Mouse (Mus musculus) thymus, adult 18-20 months (tissue): ENCODE data around the gene Pkd2l1.
A peak's percentile ranks its signal among the peaks of the same experiment; 100 is the strongest.

Experiments used
- DNase-seq, 2 experiments: peaks; one replicate each; pipeline ENCODE4 v3.0.0; 2022; ENCODE audit warnings: mixed read lengths in 2 of 2

Gene Pkd2l1

DNA sequence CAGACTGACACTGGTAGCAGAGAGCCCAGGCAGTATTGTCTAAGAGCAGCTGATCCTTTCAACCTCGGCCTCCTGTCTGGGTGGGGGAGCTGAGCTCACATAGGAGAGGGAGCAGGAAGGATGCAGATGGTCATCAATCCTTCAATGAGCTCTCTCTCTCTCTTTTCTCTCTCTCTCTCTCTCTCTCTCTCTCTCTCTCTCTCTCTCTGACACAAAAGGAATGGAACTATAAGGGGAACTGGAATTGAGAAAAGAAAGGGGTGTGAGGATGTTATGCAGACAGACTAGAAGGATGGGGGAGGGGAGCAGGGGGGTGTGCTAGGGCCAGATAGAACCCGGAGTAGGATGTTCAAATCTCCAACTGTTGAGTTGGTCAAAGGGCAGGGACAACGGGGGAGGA is at the start of gene Pkd2l1:
Gene Pkd2l1, minus strand, starts transcription at position 101 of the 400 bp plus-strand sequence.
- no peak for DNase-seq

- no peak for DNase-seq
Observed at GRCm38 (mm10) chr19:44238906-44239305, 46.7 kb upstream of the Pkd2l1 start.

DNA sequence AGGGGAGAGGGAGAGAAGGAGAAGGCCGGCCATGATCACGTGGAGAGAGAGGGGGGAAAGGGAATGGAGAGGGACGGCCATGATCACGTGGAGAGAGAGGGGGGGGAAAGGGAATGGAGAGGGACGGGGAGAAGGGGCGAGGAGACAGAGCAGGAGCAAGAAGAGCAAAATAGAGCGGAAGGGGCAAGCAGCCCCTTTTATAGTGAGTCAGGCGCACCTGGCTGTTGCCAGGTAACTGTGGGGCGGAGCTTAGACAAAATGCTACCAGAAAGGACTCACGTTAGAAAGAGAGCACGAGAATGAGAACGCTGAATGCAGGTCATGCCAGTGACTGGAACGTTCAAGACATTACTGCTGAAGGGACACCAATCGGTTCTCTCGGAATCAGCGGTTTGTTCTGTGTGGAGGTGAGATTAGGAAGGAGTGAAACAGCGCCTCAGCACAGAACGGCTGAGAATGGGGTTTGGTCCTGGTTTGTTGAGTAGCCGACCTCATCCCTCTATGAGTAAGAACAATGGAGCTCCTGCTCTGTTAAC is 45.3 kb upstream of the Pkd2l1 start:
- DNase-seq: no peak

DNA sequence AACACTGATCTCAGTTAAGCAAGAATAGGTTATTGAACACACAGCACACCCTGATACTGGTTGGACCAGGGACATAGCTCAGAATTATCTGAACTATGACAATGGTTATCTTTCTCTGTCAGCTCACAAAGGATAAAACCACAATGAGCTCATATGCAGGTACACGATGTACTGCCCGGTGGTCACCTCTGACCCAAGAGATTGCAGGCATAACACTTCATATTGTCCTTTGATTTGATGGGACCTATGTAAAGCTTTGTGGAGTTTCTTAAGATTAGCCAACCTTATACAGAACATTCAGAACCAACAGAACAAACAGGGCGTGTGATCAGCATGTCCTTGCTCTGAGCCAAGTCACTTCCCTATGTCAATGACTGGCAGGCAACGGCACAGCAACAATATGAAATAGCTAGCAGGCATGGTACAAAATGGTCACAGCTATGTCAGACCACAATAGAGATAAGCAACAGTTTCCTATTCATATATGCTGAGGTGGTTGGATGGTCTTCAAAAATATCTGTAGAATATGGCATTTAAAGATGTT is 39.4 kb upstream of the Pkd2l1 start:
- no peak for DNase-seq

- DNase-seq: no peak
Observed at GRCm38 (mm10) chr19:44230212-44230611, 38.0 kb upstream of the Pkd2l1 start.

- no peak for DNase-seq
Observed at GRCm38 (mm10) chr19:44229776-44230175, 37.5 kb upstream of the Pkd2l1 start.

DNA sequence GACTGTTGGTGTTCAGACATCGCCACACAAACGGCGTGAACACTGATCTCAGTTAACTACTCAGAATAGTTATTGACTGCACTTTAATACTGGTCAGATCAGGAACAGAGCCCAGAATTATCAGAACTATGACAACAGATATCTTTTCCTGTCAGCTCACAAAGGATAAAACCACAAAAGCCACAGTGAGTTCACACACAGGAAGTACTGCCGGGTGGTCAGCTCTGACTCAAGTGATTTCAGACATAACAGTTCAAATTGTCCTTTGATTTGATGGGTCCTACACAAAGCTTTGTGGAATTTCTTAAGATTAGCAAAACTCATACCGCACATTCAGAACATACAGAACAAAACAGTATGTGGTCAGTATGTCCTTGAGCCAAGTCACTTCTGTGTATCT is 33.5 kb upstream of the Pkd2l1 start:
- no peak for DNase-seq

DNA sequence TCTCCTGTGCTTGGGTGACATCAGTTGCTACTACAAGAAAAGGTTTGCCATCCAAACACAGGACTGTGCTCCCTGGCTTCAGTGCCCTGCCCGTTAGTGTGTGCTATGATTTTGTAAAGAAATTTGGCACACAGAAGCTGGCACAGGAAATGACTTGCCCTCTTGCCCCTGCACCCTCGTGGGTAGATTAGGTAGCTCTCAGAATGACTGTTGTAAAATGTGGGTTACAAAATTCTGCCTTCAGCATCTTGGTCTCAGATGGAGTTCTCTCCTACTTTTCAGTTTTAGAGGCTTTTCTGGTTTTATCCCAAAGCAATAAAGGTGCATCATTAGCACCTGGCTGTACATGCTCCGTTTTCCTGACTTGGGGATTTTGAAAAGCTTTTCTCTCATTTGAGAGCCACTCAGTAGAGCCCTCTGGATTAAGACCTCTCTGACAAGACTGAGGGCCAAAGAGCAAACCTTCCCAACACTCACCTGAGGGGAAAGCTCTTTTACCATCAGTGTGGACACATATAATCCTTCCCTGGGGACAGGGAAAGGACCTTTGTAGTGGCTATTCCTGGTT is 25.8 kb upstream of the Pkd2l1 start:
- no peak for DNase-seq

- DNase-seq: no peak
Observed at GRCm38 (mm10) chr19:44215255-44215654, 23.0 kb upstream of the Pkd2l1 start.

DNA sequence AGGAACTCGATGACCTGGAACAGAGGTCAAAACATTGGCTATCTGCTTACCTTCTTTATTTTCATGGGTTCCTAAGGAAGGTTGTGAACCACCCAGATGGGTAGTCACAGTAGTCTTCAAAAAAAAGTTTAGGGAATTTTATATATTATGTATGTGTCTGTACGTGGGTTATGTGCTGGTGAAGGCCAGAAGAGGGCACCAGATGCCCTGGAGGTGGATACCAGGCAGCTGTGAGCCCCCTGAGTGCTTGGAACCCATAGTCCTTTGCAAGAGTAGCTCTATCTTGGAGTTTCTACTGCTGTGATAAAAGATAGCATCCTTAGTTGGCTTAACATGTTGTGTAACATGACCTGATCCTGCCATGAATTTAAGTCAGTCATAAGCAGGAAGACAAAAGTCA is 14.8 kb upstream of the Pkd2l1 start:
- DNase-seq: no peak

- no peak for DNase-seq
Observed at GRCm38 (mm10) chr19:44203015-44203564, 10.8 kb upstream of the Pkd2l1 start, which contains the start of gene Scd3. Gene Scd3, plus strand, starts transcription at chr19:44203269.

DNA sequence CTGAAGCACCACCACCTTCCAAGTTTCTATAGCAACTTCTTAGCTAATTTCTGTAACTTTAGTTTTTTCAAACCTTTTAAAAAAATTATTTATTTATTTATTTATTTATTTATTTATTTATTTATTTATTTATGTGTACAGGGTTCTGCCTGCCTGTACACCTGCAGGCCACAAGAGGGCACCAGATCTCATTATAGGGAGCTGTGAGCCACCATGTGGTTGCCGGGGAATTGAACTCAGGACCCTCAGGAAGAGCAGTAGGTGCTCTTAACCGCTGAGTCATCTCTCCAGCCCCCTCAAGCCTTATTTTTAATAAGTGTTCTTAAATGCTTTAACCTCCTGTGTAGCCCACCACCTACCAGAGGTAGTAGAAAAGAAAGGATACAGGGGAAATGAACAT is 6.7 kb upstream of the Pkd2l1 start:
- DNase-seq: no peak

GRCm38 (mm10) chr19:44198494-44198893 is 6.3 kb upstream of the Pkd2l1 start:
- no peak for DNase-seq

DNA sequence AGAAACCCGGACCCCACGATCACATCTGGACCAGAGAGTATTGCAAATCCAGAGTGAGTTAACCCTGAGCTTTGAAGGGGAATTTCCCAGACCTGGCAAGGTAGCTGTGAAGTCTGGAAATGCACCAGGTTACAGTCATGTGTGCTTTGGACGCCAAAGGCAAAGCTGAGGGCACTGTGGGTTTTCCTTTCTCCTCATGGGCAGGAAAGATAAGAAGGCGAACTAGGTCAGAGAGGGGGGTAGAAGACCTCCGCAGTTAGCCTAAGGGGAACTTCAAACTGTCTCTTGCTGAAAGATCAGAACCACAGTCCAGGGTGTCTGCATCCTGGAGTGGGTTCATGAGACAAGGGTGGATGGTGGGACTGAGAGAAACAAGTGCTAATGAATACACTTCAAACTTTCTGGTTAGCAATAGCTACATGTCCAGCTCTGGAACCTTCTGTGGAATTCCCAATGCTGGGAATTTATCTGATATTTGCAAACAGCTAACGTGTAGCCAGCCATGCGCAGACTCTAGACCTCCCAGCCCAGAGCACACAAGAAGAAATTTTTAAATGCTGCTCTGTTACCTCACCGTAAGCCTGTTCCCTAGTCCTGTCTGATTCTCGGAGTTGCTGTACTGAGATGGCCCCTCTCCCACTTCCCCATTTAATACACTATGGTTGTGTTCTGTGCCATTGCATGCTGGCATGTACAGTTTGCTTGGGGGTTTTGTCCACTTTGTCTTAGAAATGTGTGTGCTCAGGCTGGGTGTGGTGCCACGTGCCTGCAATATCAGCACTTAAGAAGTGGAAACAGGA is 5.0 kb upstream of the Pkd2l1 start:
- no peak for DNase-seq

- peak; percentile 13 to 16 for DNase-seq
Observed at GRCm38 (mm10) chr19:44195138-44195537, 2.9 kb upstream of the Pkd2l1 start.

- DNase-seq: no peak
Observed at GRCm38 (mm10) chr19:44193906-44194305, 1.7 kb upstream of the Pkd2l1 start.

DNA sequence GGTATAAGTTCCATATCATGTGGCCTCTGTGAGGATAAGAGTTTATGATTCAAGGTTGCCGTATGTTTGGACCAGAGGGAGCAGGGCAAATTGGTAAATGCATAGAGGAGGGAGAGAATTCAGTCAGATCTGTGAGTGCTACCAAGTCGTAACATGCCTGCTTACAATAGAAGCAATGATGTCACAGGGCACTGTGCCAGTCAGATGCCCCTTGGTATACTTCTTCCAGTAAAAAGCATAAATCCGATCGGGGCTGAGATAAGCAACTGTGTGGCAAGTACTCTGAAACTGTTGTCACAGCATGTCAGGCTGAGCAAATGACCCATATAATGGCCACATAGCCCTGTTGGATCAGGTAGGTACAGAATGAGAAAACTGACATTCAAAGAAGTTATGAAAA is 3.2 kb downstream of the Pkd2l1 start:
- DNase-seq: no peak

DNA sequence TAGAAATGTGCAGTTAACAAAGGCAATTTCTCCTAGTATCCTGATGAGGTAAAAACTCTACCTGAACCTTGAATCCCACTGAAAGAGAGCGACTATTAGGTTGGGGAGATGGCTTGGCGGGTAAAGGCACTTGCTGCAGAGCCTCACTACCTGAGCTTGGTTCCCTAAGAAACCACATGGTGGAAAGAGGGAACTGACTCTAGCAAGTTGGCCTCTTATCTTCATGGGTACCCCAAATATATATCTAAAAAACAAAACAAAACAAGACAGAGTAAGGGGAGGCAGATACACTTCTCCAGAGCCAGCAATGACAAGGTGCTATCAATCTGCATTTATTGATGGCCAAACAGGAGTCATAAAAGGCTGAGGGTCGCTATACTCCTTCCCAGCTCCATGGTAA is 8.3 kb downstream of the Pkd2l1 start:
- DNase-seq: no peak

GRCm38 (mm10) chr19:44180502-44180901 is 11.7 kb downstream of the Pkd2l1 start:
- DNase-seq: no peak

DNA sequence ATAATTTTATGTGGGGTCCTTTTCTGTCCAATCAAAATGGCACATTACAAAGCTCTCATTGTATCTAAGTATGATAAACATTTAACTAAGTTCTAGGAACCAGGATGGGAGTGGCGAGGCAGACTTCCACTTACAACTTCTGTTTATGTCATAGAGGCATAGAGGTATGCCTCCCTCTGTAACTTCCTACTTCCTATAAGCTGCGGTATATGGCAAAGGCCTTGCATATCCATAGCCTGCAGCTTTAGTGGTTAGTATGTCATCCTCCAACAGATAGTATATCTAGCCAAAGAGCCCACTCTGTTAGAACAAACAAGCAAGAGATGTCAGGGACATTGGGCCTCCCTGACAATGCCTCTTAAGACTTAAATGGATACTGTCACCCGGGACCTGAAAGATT is 15.5 kb downstream of the Pkd2l1 start:
- no peak for DNase-seq

GRCm38 (mm10) chr19:44174835-44175234 is 17.4 kb downstream of the Pkd2l1 start:
- no peak for DNase-seq

DNA sequence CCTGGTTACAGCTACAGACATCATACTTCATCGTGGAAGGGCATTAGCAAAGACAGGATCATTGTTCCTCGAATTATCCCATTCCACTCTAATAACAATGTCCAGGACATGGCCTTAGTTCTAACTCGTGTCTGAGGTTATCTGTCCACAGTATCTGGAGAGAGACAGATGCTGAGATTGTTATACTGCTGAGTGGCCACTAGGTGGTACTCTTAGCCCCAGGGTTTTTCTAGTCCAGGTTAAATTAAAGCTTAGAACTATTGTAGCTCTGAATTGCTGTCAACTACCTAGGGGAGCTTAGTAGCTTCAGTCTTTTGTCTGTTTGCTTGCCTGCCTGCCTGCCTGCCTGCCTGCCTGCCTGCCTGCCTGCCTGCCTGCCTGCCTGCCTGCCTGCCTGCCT is 30.7 kb downstream of the Pkd2l1 start:
- DNase-seq: no peak

- no peak for DNase-seq
Observed at GRCm38 (mm10) chr19:44159386-44159785, 32.9 kb downstream of the Pkd2l1 start.

DNA sequence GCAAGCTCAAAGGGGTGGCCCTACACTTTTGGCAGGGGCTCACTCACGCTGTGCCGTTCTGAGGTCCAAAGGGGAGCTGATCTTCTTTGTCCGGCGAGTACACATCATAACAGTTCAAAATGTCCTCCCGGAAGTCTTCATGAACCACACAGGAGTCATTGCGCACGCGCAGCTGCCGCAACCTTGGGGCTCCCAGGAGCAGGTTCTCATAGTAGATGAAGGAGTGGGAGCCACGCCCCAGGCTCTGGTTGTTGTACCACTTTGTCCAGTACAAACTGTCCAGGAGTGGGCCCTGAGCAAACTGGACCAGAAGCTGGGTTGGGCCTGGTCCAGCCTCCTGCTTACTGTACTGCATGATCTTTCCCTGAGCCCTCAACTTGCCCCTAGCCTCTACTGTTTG is 35.2 kb downstream of the Pkd2l1 start:
- DNase-seq: no peak
